Mouse (Mus musculus): ENCODE data around the gene Gm5269.

Gm5269 gene

GRCm38 (mm10) chr1:45881228-45881832 lies 8.7 kb downstream of the Gm5269 start:
- DNase-seq (ENCODE audit: low read depth, low spot score): no peak

- no peak for DNase-seq (ENCODE audit: low read depth, low spot score)
Measured at GRCm38 (mm10) chr1:45877463-45877862, 12.6 kb downstream of the Gm5269 start.

GRCm38 (mm10) chr1:45876450-45877198 lies 13.4 kb downstream of the Gm5269 start:
- DNase-seq (ENCODE audit: low read depth, low spot score): no peak

GRCm38 (mm10) chr1:45875640-45876039 lies 14.4 kb downstream of the Gm5269 start:
- DNase-seq (ENCODE audit: low read depth, low spot score): no peak

- no peak for DNase-seq (ENCODE audit: low read depth, low spot score)
Measured at GRCm38 (mm10) chr1:45873250-45873649, 16.8 kb downstream of the Gm5269 start.

- DNase-seq (ENCODE audit: low read depth, low spot score): no peak
Measured at GRCm38 (mm10) chr1:45868479-45869137, 21.5 kb downstream of the Gm5269 start.

GRCm38 (mm10) chr1:45868050-45868449 lies 22.0 kb downstream of the Gm5269 start:
- no peak for DNase-seq (ENCODE audit: low read depth, low spot score)

- DNase-seq (ENCODE audit: low read depth, low spot score): no peak
Measured at GRCm38 (mm10) chr1:45866288-45867018, 23.6 kb downstream of the Gm5269 start.

GRCm38 (mm10) chr1:45865727-45866126 lies 24.3 kb downstream of the Gm5269 start:
- DNase-seq (ENCODE audit: low read depth, low spot score): no peak

- no peak for DNase-seq (ENCODE audit: low read depth, low spot score)
Measured at GRCm38 (mm10) chr1:45865316-45865715, 24.8 kb downstream of the Gm5269 start.

GRCm38 (mm10) chr1:45864564-45865014 lies 25.5 kb downstream of the Gm5269 start:
- DNase-seq (ENCODE audit: low read depth, low spot score): no peak

- DNase-seq (ENCODE audit: low read depth, low spot score): no peak
Measured at GRCm38 (mm10) chr1:45863641-45864040, 26.4 kb downstream of the Gm5269 start.

- no peak for DNase-seq (ENCODE audit: low read depth, low spot score)
Measured at GRCm38 (mm10) chr1:45861162-45861561, 28.9 kb downstream of the Gm5269 start.

GRCm38 (mm10) chr1:45860349-45860748 lies 29.7 kb downstream of the Gm5269 start:
- no peak for DNase-seq (ENCODE audit: low read depth, low spot score)

- DNase-seq (ENCODE audit: low read depth, low spot score): no peak
Measured at GRCm38 (mm10) chr1:45858038-45858437, 32.0 kb downstream of the Gm5269 start.

- DNase-seq (ENCODE audit: low read depth, low spot score): no peak
Measured at GRCm38 (mm10) chr1:45845466-45845865, 44.6 kb downstream of the Gm5269 start.
